In the genomic region with DNA sequence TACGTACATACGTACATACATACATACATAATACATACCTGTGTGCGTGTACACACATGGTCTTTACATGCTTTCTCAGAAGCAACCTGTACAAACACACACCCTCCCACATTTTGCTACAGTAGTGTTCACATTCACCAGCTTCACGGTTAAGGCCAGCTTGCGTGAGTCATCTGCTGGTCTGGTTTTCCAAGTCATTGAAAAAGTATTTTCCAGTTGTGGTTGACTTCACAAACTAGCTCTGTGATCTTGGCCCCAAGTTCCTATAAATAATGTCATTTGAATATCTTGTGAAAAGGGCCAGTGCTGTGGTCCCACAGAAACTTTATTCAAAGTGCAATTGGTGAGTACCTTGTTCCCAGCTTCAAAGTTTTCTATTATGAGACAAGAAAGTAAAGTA, we compare ENCODE assay signal across 30 mouse cellular contexts.
DNase-seq lines count a peak whose midpoint lies in the region; ATAC-seq and TF ChIP-seq lines count a peak whose summit lies in the region.
"Had no signal": no experiment of that assay in that cellular context is flagged by ENCODE, and none has a peak within 500 bp of the region (broad histone marks: within the 10 kb centered on the region; RNA-seq: fewer than 3 reads in every experiment).

No protein-coding gene starts in this region.

- H3K4me1 ChIP-seq in kidney, embryonic 15.5 days = no peaks in the 10 kb centered on the region
- no peaks in the 10 kb centered on the region for H3K4me1 ChIP-seq in hindbrain, embryonic 13.5 days (replicated peaks)
- H3K4me1 ChIP-seq: embryonic facial prominence, embryonic 12.5 days; heart, embryonic 12.5 days; limb, embryonic 13.5 days; liver, embryonic 12.5 days had no signal

- no peaks in the 10 kb centered on the region for H3K79me2 ChIP-seq in C2C12 (ENCODE audit: control insufficient read depth, insufficient read depth)

- H3K9me3 ChIP-seq in kidney, embryonic 15.5 days (replicated peaks) = no peaks in the 10 kb centered on the region
- H3K9me3 ChIP-seq in hindbrain, embryonic 13.5 days = no peaks in the 10 kb centered on the region
- H3K9me3 ChIP-seq: embryonic facial prominence, embryonic 12.5 days; heart, embryonic 12.5 days; limb, embryonic 13.5 days; liver, embryonic 12.5 days had no signal

- no peak for TF ChIP-seq CTCF in C2C12 (IDR thresholded peaks at IDR 0.05; ENCODE audit: control insufficient read depth, insufficient read depth, insufficient read length)

- no peak overlapping the region for H3ac ChIP-seq in C2C12 (ENCODE audit: control insufficient read depth, insufficient read length, low read depth)

- H3K4me3 ChIP-seq in kidney, embryonic 15.5 days (replicated peaks) = no peak overlapping the region
- no peak overlapping the region for H3K4me3 ChIP-seq in C2C12 (ENCODE audit: insufficient read depth, poor library complexity, severe bottlenecking)
- H3K4me3 ChIP-seq in hindbrain, embryonic 13.5 days = no peak overlapping the region
- H3K4me3 ChIP-seq: embryonic facial prominence, embryonic 12.5 days; gastrocnemius, adult 2 months; heart, adult 2 months; heart, embryonic 12.5 days; layer of hippocampus, adult 2 months; limb, embryonic 13.5 days; liver, embryonic 12.5 days had no signal

- no peak overlapping the region for H3K9ac ChIP-seq in kidney, embryonic 15.5 days
- no peak overlapping the region for H3K9ac ChIP-seq in hindbrain, embryonic 13.5 days
- H3K9ac ChIP-seq: embryonic facial prominence, embryonic 12.5 days; heart, embryonic 12.5 days; hindbrain, embryonic 14.5 days; limb, embryonic 13.5 days; liver, embryonic 12.5 days; liver, postnatal 0 days had no signal

- DNase-seq in kidney, adult 11 months = no peak
- DNase-seq in adrenal gland, adult 8-10 months = peak; percentile 52
- DNase-seq in fibroblast of lung, adult 2 months (ENCODE audit: low read depth) = peak; percentile 89
- DNase-seq in urinary bladder, postnatal 4 days (ENCODE audit: low spot score in 2 of 2) = no peak
- DNase-seq: B cell, adult 2 months; cerebellum, adult 11-12 months; cerebellum, adult 9-11 months; embryo, embryonic 11 days; gastrocnemius, adult 2 months; heart, adult 2 months; heart, postnatal 4 days; kidney, adult 18-20 months; kidney, postnatal 25 days; liver, postnatal 0 days; lung, postnatal 36 days; retina, postnatal 1 day; right cerebral cortex, postnatal 14 days had no signal

- no peaks in the 10 kb centered on the region for H3K27me3 ChIP-seq in kidney, embryonic 15.5 days
- no peaks in the 10 kb centered on the region for H3K27me3 ChIP-seq in C2C12 (ENCODE audit: control insufficient read depth, insufficient read depth, insufficient read length)
- no peaks in the 10 kb centered on the region for H3K27me3 ChIP-seq in hindbrain, embryonic 13.5 days
- H3K27me3 ChIP-seq: embryonic facial prominence, embryonic 12.5 days; heart, embryonic 12.5 days; limb, embryonic 13.5 days; liver, embryonic 12.5 days had no signal

- H3K36me3 ChIP-seq in kidney, embryonic 15.5 days = no peaks in the 10 kb centered on the region
- no peaks in the 10 kb centered on the region for H3K36me3 ChIP-seq in C2C12 (ENCODE audit: control insufficient read depth, insufficient read depth)
- no peaks in the 10 kb centered on the region for H3K36me3 ChIP-seq in hindbrain, embryonic 13.5 days
- H3K36me3 ChIP-seq: embryonic facial prominence, embryonic 12.5 days; G1E; limb, embryonic 13.5 days; liver, embryonic 12.5 days had no signal

- 0 out of 2 replicates have a peak, but pooled peaks have one; percentile 43 for ATAC-seq in kidney, embryonic 15.5 days (replicated peaks; ENCODE audit: low FRiP score)
- ATAC-seq in hindbrain, embryonic 13.5 days (ENCODE audit: low FRiP score) = no peak
- no peak for ATAC-seq in erythroid progenitor cell, adult 5-6 weeks (replicated peaks; ENCODE audit: low FRiP score, poor library complexity, severe bottlenecking)
- ATAC-seq: forebrain, embryonic 16.5 days; liver, embryonic 12.5 days; liver, postnatal 0 days had no signal

- no peak overlapping the region for H3K27ac ChIP-seq in kidney, embryonic 15.5 days
- no peak overlapping the region for H3K27ac ChIP-seq in hindbrain, embryonic 13.5 days
- H3K27ac ChIP-seq: embryonic facial prominence, embryonic 12.5 days; gastrocnemius, adult 2 months; heart, adult 2 months; hindbrain, embryonic 14.5 days; layer of hippocampus, adult 2 months; limb, embryonic 13.5 days; liver, embryonic 12.5 days had no signal

- no peak overlapping the region for H3K4me2 ChIP-seq in kidney, embryonic 15.5 days
- no peak overlapping the region for H3K4me2 ChIP-seq in hindbrain, embryonic 13.5 days
- H3K4me2 ChIP-seq: embryonic facial prominence, embryonic 12.5 days; heart, embryonic 12.5 days; hindbrain, embryonic 14.5 days; limb, embryonic 13.5 days; liver, embryonic 12.5 days; midbrain, embryonic 11.5 days had no signal

- no peaks in the 10 kb centered on the region for H3K79me3 ChIP-seq in C2C12 (ENCODE audit: low read depth)

- WGBS in kidney, embryonic 15.5 days = 75% methylated on average over 5 of the region's 5 CpGs
- 94% methylated on average over 5 of the region's 5 CpGs for WGBS in hindbrain, embryonic 13.5 days

TF ChIP-seq in C2C12, 6 proteins besides CTCF, POLR2A, EP300 and RAD21:
- TF ChIP-seq MYOD1 (IDR thresholded peaks at IDR 0.05; ENCODE audit: control insufficient read depth, insufficient read length, low read depth) (no peak), CEBPB (IDR thresholded peaks at IDR 0.05; ENCODE audit: low read depth) (no peak), MYOG (IDR thresholded peaks at IDR 0.05; ENCODE audit: control insufficient read depth, extremely low read depth, insufficient read length) (no peak), FOSL1 (IDR thresholded peaks at IDR 0.05; ENCODE audit: insufficient read depth, low read length, poor library complexity, severe bottlenecking) (peak; percentile 91), MAX (IDR thresholded peaks at IDR 0.05) (peak; percentile 40), USF1 (IDR thresholded peaks at IDR 0.05; ENCODE audit: low read depth) (no peak)

Comparison
In these comparisons a context has a peak if more than half of its experiments do, and no peak if none do; other contexts are left out.
1. DNase-seq: peak in adrenal gland, adult 8-10 months (single experiment) and fibroblast of lung, adult 2 months (single experiment); none in kidney, adult 11 months (single experiment) and urinary bladder, postnatal 4 days (0 of 2).